Mouse (Mus musculus): ENCODE results near the gene Rab33a. TPM values are rescaled to one million over a fixed set of nuclear protein-coding genes. Genes with fewer than 3 reads are reported as not detected.

Gene Rab33a
- polyA plus RNA-seq (2016; fragmentation: Nextera tagmentation; extraction: Ambion mirVana) = 11.1 and 19.1 TPM in 2 replicates

DNA sequence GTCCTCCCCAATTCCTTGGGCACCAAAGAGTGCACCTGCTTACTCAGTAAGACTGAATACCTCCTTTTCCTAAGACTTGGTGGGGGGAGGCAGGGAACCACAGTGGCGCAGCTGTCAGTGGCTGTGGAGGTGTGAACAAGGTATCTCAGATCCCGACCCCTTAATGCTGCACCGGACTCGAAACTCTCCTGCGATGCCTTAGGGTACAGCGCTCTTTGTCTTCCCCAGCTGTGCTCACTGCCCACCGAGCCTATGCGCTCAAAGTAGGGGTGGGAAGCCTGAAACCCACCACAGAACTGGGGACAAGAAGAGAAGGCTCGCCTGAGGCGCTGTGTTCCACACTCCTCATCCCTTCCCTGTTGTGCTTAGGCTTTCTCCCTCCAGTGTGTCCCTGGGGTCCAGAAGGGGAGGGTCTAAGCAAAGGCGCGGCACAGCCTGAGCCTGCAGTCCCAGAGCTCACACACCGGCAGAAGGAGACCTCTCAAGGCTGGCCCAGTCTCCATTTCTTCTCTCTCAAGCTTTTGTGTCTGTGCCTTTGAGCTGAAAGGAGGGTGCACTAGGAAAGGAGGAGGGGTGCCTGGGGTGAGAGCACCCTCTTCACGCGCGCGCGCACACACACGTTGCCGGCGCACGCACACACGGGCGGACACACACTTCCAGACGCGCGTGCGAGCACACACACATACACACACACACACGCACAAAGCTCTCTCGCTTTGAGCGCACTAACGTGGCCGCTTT lies at the start of gene Rab33a:
Gene Rab33a (plus strand): TSS at position 478 of the 741 bp plus-strand sequence.
- 17% methylated on average over 33 of the region's 33 CpGs for WGBS
- no peaks in the 10 kb centered on the region; the same call in 1 of the 2 replicates for H3K36me3 ChIP-seq
- H3K4me1 ChIP-seq = peaks cover 22% of the 10 kb centered on the region; the same call in 1 of the 2 replicates
- peak within 1 kb of the TSS; percentile 58 for H3K4me3 ChIP-seq
- peak; percentile 40 for DNase-seq (ENCODE audit: low spot score)
- no peaks in the 10 kb centered on the region for H3K27me3 ChIP-seq (ENCODE audit: low read depth, poor library complexity, severe bottlenecking)
- peak within 1 kb of the TSS; percentile 84 for H3K27ac ChIP-seq (replicated peaks)
- no peaks in the 10 kb centered on the region for H3K9me3 ChIP-seq (replicated peaks)

DNA sequence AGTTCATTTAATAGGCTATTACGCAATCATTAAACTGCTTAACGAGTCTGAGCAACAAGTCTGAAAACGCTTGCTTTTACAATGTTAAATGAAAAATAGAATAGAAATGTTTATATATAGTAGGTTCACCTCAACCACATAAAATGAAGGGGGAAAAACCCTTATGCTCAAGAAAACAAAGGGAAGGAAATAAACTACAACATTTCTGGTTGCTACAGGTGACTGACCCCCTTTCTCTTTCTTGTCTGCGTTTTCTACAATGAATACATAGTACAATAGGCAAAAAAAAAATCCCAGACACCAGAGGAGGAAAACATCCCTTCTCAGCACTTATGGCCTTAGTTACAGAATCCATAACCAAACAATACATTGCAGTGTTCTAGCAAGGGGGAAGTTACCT lies 38.0 kb upstream of the Rab33a start:
- H3K36me3 ChIP-seq = peaks cover 88% of the 10 kb centered on the region
- WGBS = 88% methylated on average over 4 of the region's 4 CpGs

GRCm38 (mm10) chrX:48481687-48482086 lies 37.4 kb upstream of the Rab33a start:
- WGBS = 92% methylated on average over 7 of the region's 7 CpGs
- no peaks in the 10 kb centered on the region for H3K27me3 ChIP-seq (ENCODE audit: low read depth, poor library complexity, severe bottlenecking)
- peaks cover 85% of the 10 kb centered on the region for H3K36me3 ChIP-seq

More for the DNA sequence above, 38.0 kb upstream of the Rab33a start:
- DNase-seq (ENCODE audit: low spot score) = no peak
- H3K27ac ChIP-seq (replicated peaks) = no peak overlapping the region
- H3K9me3 ChIP-seq (replicated peaks) = no peaks in the 10 kb centered on the region
- no peaks in the 10 kb centered on the region for H3K4me1 ChIP-seq
- H3K27me3 ChIP-seq (ENCODE audit: low read depth, poor library complexity, severe bottlenecking) = no peaks in the 10 kb centered on the region
- no peak overlapping the region for H3K4me3 ChIP-seq

GRCm38 (mm10) chrX:48493763-48494162 lies 25.3 kb upstream of the Rab33a start:
- H3K27ac ChIP-seq (replicated peaks) = no peak overlapping the region
- H3K9me3 ChIP-seq (replicated peaks) = no peaks in the 10 kb centered on the region
- peaks cover 78% of the 10 kb centered on the region for H3K36me3 ChIP-seq
- no peak for DNase-seq (ENCODE audit: low spot score)
- no peaks in the 10 kb centered on the region for H3K4me1 ChIP-seq
- no peak overlapping the region for H3K4me3 ChIP-seq
- no peaks in the 10 kb centered on the region for H3K27me3 ChIP-seq (ENCODE audit: low read depth, poor library complexity, severe bottlenecking)
- WGBS = 95% methylated on average over 8 of the region's 8 CpGs

More at GRCm38 (mm10) chrX:48481687-48482086, 37.4 kb upstream of the Rab33a start:
- Histone ChIP-seq H3K27ac (replicated peaks) (no peak overlapping the region), H3K9me3 (replicated peaks) (no peaks in the 10 kb centered on the region), H3K4me1 (no peaks in the 10 kb centered on the region), H3K4me3 (no peak overlapping the region)
- DNase-seq (ENCODE audit: low spot score) = no peak

GRCm38 (mm10) chrX:48513166-48513807 lies 5.8 kb upstream of the Rab33a start, which contains the start of gene Aifm1:
Aifm1 (minus strand) TSS chrX:48513563.
- Histone ChIP-seq H3K4me3 (peak within 1 kb of the TSS; percentile 62), H3K4me1 (peaks cover 12% of the 10 kb centered on the region), H3K27ac (replicated peaks) (peak within 1 kb of the TSS; percentile 84), H3K27me3 (ENCODE audit: low read depth, poor library complexity, severe bottlenecking) (no peaks in the 10 kb centered on the region), H3K36me3 (no peaks in the 10 kb centered on the region; the same call in 1 of the 2 replicates), H3K9me3 (replicated peaks) (no peaks in the 10 kb centered on the region)
- DNase-seq (ENCODE audit: low spot score) = peak; percentile 90
- 22% methylated on average over 44 of the region's 45 CpGs for WGBS

- peak overlapping the region; percentile 62 for H3K4me3 ChIP-seq
- H3K36me3 ChIP-seq = no peaks in the 10 kb centered on the region; the same call in 1 of the 2 replicates
- peaks cover 18% of the 10 kb centered on the region for H3K4me1 ChIP-seq
- H3K9me3 ChIP-seq (replicated peaks) = no peaks in the 10 kb centered on the region
- peak overlapping the region; percentile 84 for H3K27ac ChIP-seq (replicated peaks)
- WGBS = 14% methylated on average over 13 of the region's 13 CpGs
- no peak for DNase-seq (ENCODE audit: low spot score)
- H3K27me3 ChIP-seq (ENCODE audit: low read depth, poor library complexity, severe bottlenecking) = no peaks in the 10 kb centered on the region
Measured at GRCm38 (mm10) chrX:48513824-48514223, 5.3 kb upstream of the Rab33a start.

- DNase-seq (ENCODE audit: low spot score) = peak; percentile 57
- no peaks in the 10 kb centered on the region for H3K27me3 ChIP-seq (ENCODE audit: low read depth, poor library complexity, severe bottlenecking)
- H3K4me1 ChIP-seq = peaks cover 22% of the 10 kb centered on the region; the same call in 1 of the 2 replicates
- no peaks in the 10 kb centered on the region; the same call in 1 of the 2 replicates for H3K36me3 ChIP-seq
- WGBS = 21% methylated on average over 15 of the region's 15 CpGs
- no peaks in the 10 kb centered on the region for H3K9me3 ChIP-seq (replicated peaks)
- H3K4me3 ChIP-seq = peak overlapping the region; percentile 58
- peak overlapping the region; percentile 84 for H3K27ac ChIP-seq (replicated peaks)
Measured at GRCm38 (mm10) chrX:48518211-48518807, 776 bp upstream of the Rab33a start.

DNA sequence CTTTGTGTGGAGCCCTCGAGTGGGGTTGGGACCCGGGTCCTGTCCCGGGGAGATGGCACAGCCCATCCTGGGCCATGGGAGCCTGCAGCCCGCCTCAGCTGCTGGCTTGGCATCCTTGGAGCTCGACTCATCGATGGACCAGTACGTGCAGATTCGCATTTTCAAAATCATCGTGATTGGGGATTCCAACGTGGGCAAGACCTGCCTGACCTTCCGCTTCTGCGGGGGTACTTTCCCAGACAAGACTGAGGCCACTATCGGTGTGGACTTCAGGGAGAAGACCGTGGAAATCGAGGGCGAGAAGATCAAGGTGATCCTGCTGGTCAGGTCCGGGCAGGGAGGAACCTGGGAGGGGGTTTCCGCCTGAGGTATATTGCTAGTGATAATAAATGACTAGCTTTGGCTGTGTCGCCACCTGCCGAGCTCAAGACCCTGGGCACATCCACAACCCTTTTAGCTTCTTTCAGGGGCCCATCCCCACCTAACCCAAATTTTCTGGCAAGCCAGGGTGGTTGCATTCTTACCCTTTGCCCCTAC lies 532 bp downstream of the Rab33a start:
- H3K27ac ChIP-seq (replicated peaks) = peak overlapping the region; percentile 84
- 29% methylated on average over 20 of the region's 20 CpGs for WGBS

DNA sequence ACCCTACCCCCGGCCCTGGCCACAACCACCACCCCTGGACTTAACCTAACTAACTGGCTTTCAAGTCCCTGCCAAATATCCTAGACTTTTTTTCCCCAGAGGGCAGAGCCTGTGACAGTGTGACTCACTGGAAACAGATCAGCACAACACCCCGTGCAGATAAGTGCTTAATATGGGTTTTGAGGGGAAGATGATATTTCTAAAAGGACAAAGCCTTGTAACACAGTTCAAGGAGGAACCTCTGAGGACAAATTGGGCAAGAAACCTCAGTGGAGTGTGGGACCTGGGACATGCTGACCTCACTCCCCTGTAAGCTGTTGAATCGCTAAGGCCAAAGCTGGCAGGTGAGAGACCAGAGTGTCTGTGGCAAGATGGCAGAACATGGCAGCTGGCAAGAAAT lies 2.6 kb downstream of the Rab33a start:
- Histone ChIP-seq H3K9me3 (replicated peaks) (no peaks in the 10 kb centered on the region), H3K27me3 (ENCODE audit: low read depth, poor library complexity, severe bottlenecking) (no peaks in the 10 kb centered on the region), H3K27ac (replicated peaks) (no peak overlapping the region), H3K36me3 (no peaks in the 10 kb centered on the region; the same call in 1 of the 2 replicates), H3K4me3 (no peak overlapping the region), H3K4me1 (peaks cover 19% of the 10 kb centered on the region; the same call in 1 of the 2 replicates)
- DNase-seq (ENCODE audit: low spot score) = no peak
- 81% methylated on average over 3 of the region's 3 CpGs for WGBS

More for the DNA sequence above, 532 bp downstream of the Rab33a start:
- Histone ChIP-seq H3K4me1 (peaks cover 19% of the 10 kb centered on the region; the same call in 1 of the 2 replicates), H3K27me3 (ENCODE audit: low read depth, poor library complexity, severe bottlenecking) (no peaks in the 10 kb centered on the region), H3K4me3 (peak overlapping the region; percentile 58), H3K9me3 (replicated peaks) (no peaks in the 10 kb centered on the region), H3K36me3 (no peaks in the 10 kb centered on the region; the same call in 1 of the 2 replicates)
- DNase-seq (ENCODE audit: low spot score) = no peak

GRCm38 (mm10) chrX:48523512-48523911 lies 4.4 kb downstream of the Rab33a start:
- DNase-seq (ENCODE audit: low spot score) = no peak
- no peaks in the 10 kb centered on the region for H3K27me3 ChIP-seq (ENCODE audit: low read depth, poor library complexity, severe bottlenecking)
- H3K36me3 ChIP-seq = no peaks in the 10 kb centered on the region
- peaks cover 15% of the 10 kb centered on the region; the same call in 1 of the 2 replicates for H3K4me1 ChIP-seq
- H3K27ac ChIP-seq (replicated peaks) = no peak overlapping the region
- no peak overlapping the region for H3K4me3 ChIP-seq
- 72% methylated on average over 3 of the region's 3 CpGs for WGBS
- no peaks in the 10 kb centered on the region for H3K9me3 ChIP-seq (replicated peaks)

DNA sequence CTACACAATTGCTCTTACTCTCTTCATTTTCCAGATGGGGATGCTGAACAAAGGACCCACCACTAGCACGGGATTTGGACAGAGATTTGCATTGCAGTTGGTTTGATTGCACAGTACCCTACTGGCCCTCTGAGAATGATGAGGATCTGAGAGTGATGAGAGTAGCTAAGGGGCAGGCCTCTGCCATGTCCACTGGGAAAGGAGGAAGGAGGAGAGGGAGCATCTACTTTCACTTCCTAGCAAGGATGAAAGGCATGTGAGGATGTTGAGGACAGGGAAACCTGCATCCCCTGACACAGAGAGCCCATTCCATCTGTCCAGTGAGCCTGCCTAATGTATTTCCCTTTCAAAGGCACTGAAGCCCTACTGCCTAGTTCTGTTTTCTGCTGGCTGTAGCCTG lies 6.2 kb downstream of the Rab33a start:
- no peaks in the 10 kb centered on the region for H3K36me3 ChIP-seq
- 77% methylated on average over 1 of the region's 1 CpGs for WGBS
- H3K27ac ChIP-seq (replicated peaks) = no peak overlapping the region
- H3K4me3 ChIP-seq = no peak overlapping the region
- H3K27me3 ChIP-seq (ENCODE audit: low read depth, poor library complexity, severe bottlenecking) = no peaks in the 10 kb centered on the region
- no peak for DNase-seq (ENCODE audit: low spot score)
- no peaks in the 10 kb centered on the region for H3K9me3 ChIP-seq (replicated peaks)
- H3K4me1 ChIP-seq = no peaks in the 10 kb centered on the region

DNA sequence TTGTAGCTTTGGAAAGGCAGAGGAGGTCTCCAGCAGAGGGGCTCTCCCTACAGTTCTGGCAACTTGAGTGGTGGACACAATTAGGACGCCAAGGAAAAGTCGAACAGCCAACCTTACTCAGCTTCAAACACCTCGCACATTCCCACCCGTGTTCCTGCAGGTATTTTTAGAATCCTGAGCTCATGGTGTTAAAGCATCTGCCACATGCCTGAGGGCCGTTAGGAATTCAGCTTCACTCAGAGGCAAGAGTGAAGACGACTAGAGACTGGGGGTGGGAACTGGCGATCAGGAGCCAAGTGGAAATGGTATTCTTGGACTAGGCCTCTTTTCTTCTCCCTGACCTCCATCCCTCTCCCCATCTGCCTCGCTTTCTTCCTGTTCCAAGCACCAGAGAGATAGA lies 6.8 kb downstream of the Rab33a start:
- WGBS = 74% methylated on average over 8 of the region's 8 CpGs
- DNase-seq (ENCODE audit: low spot score) = no peak
- H3K4me1 ChIP-seq = no peaks in the 10 kb centered on the region

More for the DNA sequence above, 6.8 kb downstream of the Rab33a start:
- Histone ChIP-seq H3K4me3 (no peak overlapping the region), H3K27me3 (ENCODE audit: low read depth, poor library complexity, severe bottlenecking) (no peaks in the 10 kb centered on the region), H3K27ac (replicated peaks) (no peak overlapping the region), H3K36me3 (no peaks in the 10 kb centered on the region), H3K9me3 (replicated peaks) (no peaks in the 10 kb centered on the region)
